Mouse (Mus musculus): ENCODE results near the gene Fxyd6.

DNA sequence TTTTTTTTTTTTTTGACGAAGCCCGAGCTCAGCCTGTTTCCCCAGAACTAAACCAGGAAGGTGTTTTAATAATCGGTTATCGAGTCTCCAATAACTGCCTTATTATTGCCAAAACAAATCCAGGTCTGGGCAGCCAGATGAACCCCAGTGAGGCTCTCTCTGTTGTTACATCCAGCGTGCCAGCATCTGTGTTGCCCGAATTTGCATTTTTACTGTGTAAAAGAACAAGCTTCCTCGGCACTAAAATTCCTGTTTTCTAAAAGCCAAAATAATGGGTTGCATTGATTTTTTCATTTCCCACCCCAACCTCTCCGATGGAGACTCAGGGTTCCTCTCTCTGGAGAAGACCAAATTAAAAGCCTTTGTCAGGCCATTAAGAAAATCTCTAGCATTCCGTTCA lies 63.1 kb downstream of the Fxyd6 start:
- TF ChIP-seq ZNF384 (IDR thresholded peaks at IDR 0.05; ENCODE audit: low read depth, low read length) (no peak), ZC3H11A (IDR thresholded peaks at IDR 0.05; ENCODE audit: borderline replicate concordance, low read depth, low read length) (no peak)

All from ES-E14 (cell line).